Mouse (Mus musculus) midbrain, embryonic 15.5 days (tissue): ENCODE results near the gene Ctag2. TPM values are rescaled to one million over a fixed set of nuclear protein-coding genes. Genes with fewer than 3 reads are reported as not detected.

Source experiments
- ATAC-seq: fragments of 200-750 bp; cut with Nextera tagmentation; replicated peaks from 2 replicates; pipeline ENCODE4 v1.8.0; 2017; ENCODE audit warnings: moderate TSS enrichment
- H3K27ac ChIP-seq: fragments of 300-500 bp; sonication (generic); 2 replicates; pipeline ENCODE4 v1.5.1; 2015; ENCODE audit warnings: mild to moderate bottlenecking, inconsistent platforms
- H3K27me3 ChIP-seq: fragments of 300-500 bp; sonication (generic); replicated peaks from 2 replicates; pipeline ENCODE4 v1.6.1; 2015; ENCODE audit warnings: inconsistent platforms
- H3K36me3 ChIP-seq: fragments of 300-500 bp; sonication (generic); replicated peaks from 2 replicates; pipeline ENCODE4 v1.6.1; 2015; ENCODE audit warnings: inconsistent platforms
- H3K4me1 ChIP-seq: fragments of 300-500 bp; sonication (generic); 2 replicates; pipeline ENCODE4 v1.6.1; 2015; ENCODE audit warnings: inconsistent platforms
- H3K4me2 ChIP-seq: fragments of 300-500 bp; sonication (generic); 2 replicates; pipeline ENCODE4 v1.6.1; 2015; ENCODE audit warnings: inconsistent platforms, mild to moderate bottlenecking, moderate library complexity
- H3K4me3 ChIP-seq: fragments of 300-500 bp; sonication (generic); 2 replicates; pipeline ENCODE4 v1.5.1; 2015; ENCODE audit warnings: mild to moderate bottlenecking, inconsistent platforms
- H3K9ac ChIP-seq: fragments of 300-500 bp; sonication (generic); 2 replicates; pipeline ENCODE4 v1.6.1; 2015; ENCODE audit warnings: mild to moderate bottlenecking, inconsistent platforms
- H3K9me3 ChIP-seq: fragments of 300-500 bp; sonication (generic); 2 replicates; pipeline ENCODE4 v1.6.1; 2016; ENCODE audit warnings: inconsistent platforms
- WGBS: fragments of 180-500 bp; shearing (Covaris S2); methylation state at CpG from one replicate; pipeline ENCODE4 v1.1.7; 2015; ENCODE audit warnings: mixed read lengths; 5-methylcytosine and 5-hydroxymethylcytosine counted together
- polyA plus RNA-seq: library from polyadenylated mRNA; unstranded; fragments of >200 nt; fragmentation: Nextera tagmentation; extraction: Ambion mirVana; gene quantifications from 2 replicates; pipeline ENCODE4 v1.2.1, GENCODE M21; 2015

Ctag2 gene
- polyA plus RNA-seq = not detected in 2 replicates

- 92% methylated on average over 7 of the region's 7 CpGs for WGBS
- Histone ChIP-seq H3K36me3 (no peaks in the 10 kb centered on the region), H3K4me3 (no peak within 1 kb of the TSS), H3K27ac (no peak within 1 kb of the TSS), H3K9me3 (no peaks in the 10 kb centered on the region), H3K9ac (no peak within 1 kb of the TSS), H3K4me1 (no peaks in the 10 kb centered on the region), H3K4me2 (no peak within 1 kb of the TSS), H3K27me3 (no peaks in the 10 kb centered on the region)
- no peak for ATAC-seq
Observed at GRCm38 (mm10) chrX:65047344-65047743, at the start of gene Ctag2. TSS of gene Ctag2 (plus strand) at chrX:65047644.
